In genomic region chr2:108160865-108161264, GRCm38 (mm10) we compare ENCODE assay signal across 16 mouse cellular contexts.
"Had no signal": no experiment of that assay in that cellular context is flagged by ENCODE, and none has a peak within 500 bp of the region (broad histone marks: within the 10 kb centered on the region; RNA-seq: fewer than 3 reads in every experiment).

No protein-coding gene starts in this region.

- H3K36me3 ChIP-seq: midbrain, embryonic 10.5 days; midbrain, embryonic 12.5 days; midbrain, embryonic 15.5 days; neural tube, embryonic 12.5 days had no signal

- ATAC-seq: midbrain, embryonic 15.5 days had no signal

- H3K27ac ChIP-seq: midbrain, embryonic 10.5 days; midbrain, embryonic 12.5 days; midbrain, embryonic 15.5 days; neural tube, embryonic 12.5 days had no signal

- H3K4me2 ChIP-seq: lung, embryonic 14.5 days; midbrain, embryonic 12.5 days; midbrain, embryonic 15.5 days; neural tube, embryonic 12.5 days had no signal

- H3K9ac ChIP-seq: lung, embryonic 14.5 days; midbrain, embryonic 12.5 days; midbrain, embryonic 15.5 days; neural tube, embryonic 12.5 days had no signal

- H3K4me3 ChIP-seq: midbrain, embryonic 10.5 days; midbrain, embryonic 12.5 days; midbrain, embryonic 15.5 days; neural tube, embryonic 12.5 days had no signal

- H3K27me3 ChIP-seq: midbrain, embryonic 12.5 days; midbrain, embryonic 15.5 days; neural tube, embryonic 12.5 days had no signal

- DNase-seq: lung, adult 18-20 months; lung, embryonic 14.5 days; lung, postnatal 10 days; lung, postnatal 4 days; retina, postnatal 1 day; right cerebral cortex, adult 18-20 months; right cerebral cortex, postnatal 25 days; right cerebral cortex, postnatal 4 days; spleen, adult 18-20 months; thymus, adult 18-20 months; thymus, postnatal 14 days; thymus, postnatal 36 days had no signal

- H3K4me1 ChIP-seq: midbrain, embryonic 10.5 days; midbrain, embryonic 12.5 days; midbrain, embryonic 15.5 days; neural tube, embryonic 12.5 days had no signal

- H3K9me3 ChIP-seq: midbrain, embryonic 10.5 days; midbrain, embryonic 12.5 days; midbrain, embryonic 15.5 days; neural tube, embryonic 12.5 days had no signal
